Mouse (Mus musculus) MEL (cell line): ENCODE results near the gene Med23. TPM values are rescaled to one million over a fixed set of nuclear protein-coding genes. Genes with fewer than 3 reads are reported as not detected.

Experiments
- DNase-seq: peaks from one replicate; pipeline ENCODE4 v3.0.0; 2011; ENCODE audit warnings: low read depth, low spot score
- H3K27ac ChIP-seq: 2 replicates; pipeline ENCODE4 v1.5.1; 2012; ENCODE audit warnings: low read depth, mild to moderate bottlenecking, control low read depth, low read length, moderate library complexity; ENCODE audit not compliant: control insufficient read depth
- H3K27me3 ChIP-seq, 2 experiments: fragments of 150-350 bp in 1 of 2; sonication (generic) in 1 of 2; 2 replicates each; pipeline ENCODE4 v1.6.1; 2012; ENCODE audit warnings: low read length in 2 of 2, mild to moderate bottlenecking in 2 of 2, improper control_type of control experiment in 1 of 2, moderate library complexity in 1 of 2; ENCODE audit not compliant: insufficient read depth in 2 of 2, control insufficient read depth in 1 of 2
- H3K36me3 ChIP-seq, 2 experiments: 2 replicates each; pipeline ENCODE4 v1.6.1; 2012 to 2014; ENCODE audit warnings: low read length in 2 of 2, improper control_type of control experiment in 1 of 2, inconsistent platforms in 1 of 2, mild to moderate bottlenecking in 1 of 2; ENCODE audit not compliant: insufficient read depth in 2 of 2, control insufficient read depth in 1 of 2
- H3K4me1 ChIP-seq, 2 experiments: fragments of 150-350 bp in 1 of 2; sonication (generic) in 1 of 2; 2 replicates each; pipeline ENCODE4 v1.6.1; 2012; ENCODE audit warnings: low read length in 2 of 2, improper control_type of control experiment in 1 of 2, mild to moderate bottlenecking in 1 of 2; ENCODE audit not compliant: insufficient read depth in 2 of 2, control insufficient read depth in 1 of 2
- H3K4me3 ChIP-seq, 2 experiments: fragments of 150-350 bp in 1 of 2; sonication (generic) in 1 of 2; 2 replicates each; pipeline ENCODE4 v1.5.1; 2012; ENCODE audit warnings: low read depth in 2 of 2, low read length in 2 of 2, mild to moderate bottlenecking in 2 of 2, moderate library complexity in 2 of 2, control low read depth in 1 of 2, improper control_type of control experiment in 1 of 2; ENCODE audit not compliant: control insufficient read depth in 1 of 2, insufficient read depth in 1 of 2
- H3K79me2 ChIP-seq: 2 replicates; pipeline ENCODE4 v1.6.1; 2012; ENCODE audit warnings: mild to moderate bottlenecking, low read length, moderate library complexity; ENCODE audit not compliant: control insufficient read depth, poor library complexity, insufficient read depth
- H3K9ac ChIP-seq: 2 replicates; pipeline ENCODE4 v1.6.1; 2012; ENCODE audit warnings: low read depth, mild to moderate bottlenecking, control low read depth, low read length, moderate library complexity; ENCODE audit not compliant: control insufficient read depth, poor library complexity, severe bottlenecking
- H3K9me3 ChIP-seq: fragments of 150-350 bp; sonication (generic); replicated peaks from 2 replicates; pipeline ENCODE4 v1.6.1; 2012; ENCODE audit warnings: mild to moderate bottlenecking, low read length, improper control_type of control experiment, moderate library complexity; ENCODE audit not compliant: insufficient read depth
- BHLHE40 ChIP-seq: IDR thresholded peaks from 2 replicates; pipeline ENCODE4 v1.6.1; 2012; ENCODE audit warnings: low read depth, mild to moderate bottlenecking, inconsistent platforms, low read length, improper control_type of control experiment, borderline replicate concordance
- CHD1 ChIP-seq: IDR thresholded peaks from 2 replicates; pipeline ENCODE4 v1.6.1; 2012; ENCODE audit warnings: low read depth, mild to moderate bottlenecking, inconsistent platforms, low read length, improper control_type of control experiment
- CHD2 ChIP-seq: IDR thresholded peaks from 2 replicates; pipeline ENCODE4 v1.6.1; 2011; ENCODE audit warnings: low read length, improper control_type of control experiment
- CTCF ChIP-seq, 3 experiments: IDR thresholded peaks in 2 of 3; conservative IDR thresholded peaks in 1 of 3; 2 replicates each; pipeline ENCODE4 v1.5.1; 2011 to 2012; ENCODE audit warnings: low read length in 3 of 3, low read depth in 2 of 3, mild to moderate bottlenecking in 2 of 3, improper control_type of control experiment in 1 of 3, inconsistent platforms in 1 of 3, mixed read lengths in 1 of 3, moderate library complexity in 1 of 3; ENCODE audit not compliant: control insufficient read depth in 1 of 3, insufficient read depth in 1 of 3, poor library complexity in 1 of 3, severe bottlenecking in 1 of 3
- E2F4 ChIP-seq: IDR thresholded peaks from 2 replicates; pipeline ENCODE4 v1.6.1; 2011; ENCODE audit warnings: low read depth, low read length, improper control_type of control experiment, borderline replicate concordance
- EP300 ChIP-seq, 2 experiments: IDR thresholded peaks; 2 replicates each; pipeline ENCODE4 v1.6.1; 2011; ENCODE audit warnings: improper control_type of control experiment in 2 of 2, low read length in 2 of 2, low read depth in 1 of 2, mild to moderate bottlenecking in 1 of 2
- ETS1 ChIP-seq: IDR thresholded peaks from 2 replicates; pipeline ENCODE4 v1.6.1; 2012; ENCODE audit warnings: low read depth, mild to moderate bottlenecking, inconsistent platforms, low read length, improper control_type of control experiment, moderate library complexity
- GABPA ChIP-seq: IDR thresholded peaks from 2 replicates; pipeline ENCODE4 v1.6.1; 2012; ENCODE audit warnings: low read depth, mild to moderate bottlenecking, inconsistent platforms, low read length, improper control_type of control experiment, moderate library complexity
- GATA1 ChIP-seq: IDR thresholded peaks from 2 replicates; pipeline ENCODE4 v1.6.1; 2011; ENCODE audit warnings: low read depth, low read length, improper control_type of control experiment
- KAT2A ChIP-seq: conservative IDR thresholded peaks from 2 replicates; pipeline ENCODE4 v1.6.1; 2012; ENCODE audit warnings: low read depth, low read length, improper control_type of control experiment, inconsistent platforms
- MAZ ChIP-seq: IDR thresholded peaks from 2 replicates; pipeline ENCODE4 v1.6.1; 2012; ENCODE audit warnings: low read depth, mild to moderate bottlenecking, inconsistent platforms, low read length, improper control_type of control experiment
- MXI1 ChIP-seq: IDR thresholded peaks from 2 replicates; pipeline ENCODE4 v1.6.1; 2011; ENCODE audit warnings: mild to moderate bottlenecking, low read depth, low read length, improper control_type of control experiment
- MYB ChIP-seq: IDR thresholded peaks from 2 replicates; pipeline ENCODE4 v1.6.1; 2011; ENCODE audit warnings: mild to moderate bottlenecking, low read depth, low read length, improper control_type of control experiment
- MYC ChIP-seq: IDR thresholded peaks from 2 replicates; pipeline ENCODE4 v1.6.1; 2011; ENCODE audit warnings: low read depth, mild to moderate bottlenecking, low read length, improper control_type of control experiment, moderate library complexity
- NELFE ChIP-seq: IDR thresholded peaks from 2 replicates; pipeline ENCODE4 v1.6.1; 2011; ENCODE audit warnings: low read depth, low read length, improper control_type of control experiment
- POLR2A ChIP-seq, 2 experiments: IDR thresholded peaks; 2 replicates each; pipeline ENCODE4 v1.6.1; 2011 to 2012; ENCODE audit warnings: low read length in 2 of 2, mild to moderate bottlenecking in 2 of 2, control low read depth in 1 of 2, improper control_type of control experiment in 1 of 2, low read depth in 1 of 2, moderate library complexity in 1 of 2; ENCODE audit not compliant: control insufficient read depth in 1 of 2, insufficient read depth in 1 of 2, poor library complexity in 1 of 2
- RAD21 ChIP-seq: IDR thresholded peaks from 2 replicates; pipeline ENCODE4 v1.6.1; 2011; ENCODE audit warnings: mild to moderate bottlenecking, low read depth, low read length, improper control_type of control experiment
- RCOR1 ChIP-seq: IDR thresholded peaks from 2 replicates; pipeline ENCODE4 v1.6.1; 2012; ENCODE audit warnings: low read depth, mild to moderate bottlenecking, inconsistent platforms, low read length, improper control_type of control experiment
- SIN3A ChIP-seq: IDR thresholded peaks from 2 replicates; pipeline ENCODE4 v1.6.1; 2012; ENCODE audit warnings: low read length, improper control_type of control experiment, inconsistent platforms
- SMC3 ChIP-seq: IDR thresholded peaks from 2 replicates; pipeline ENCODE4 v1.6.1; 2011; ENCODE audit warnings: low read depth, low read length, improper control_type of control experiment
- TBP ChIP-seq: IDR thresholded peaks from 2 replicates; pipeline ENCODE4 v1.8.0; 2011; ENCODE audit warnings: low read depth, low read length, improper control_type of control experiment
- UBTF ChIP-seq: IDR thresholded peaks from 2 replicates; pipeline ENCODE4 v1.6.1; 2012; ENCODE audit warnings: low read depth, mild to moderate bottlenecking, inconsistent platforms, low read length, improper control_type of control experiment, moderate library complexity, borderline replicate concordance; ENCODE audit not compliant: insufficient read depth
- USF2 ChIP-seq, 2 experiments: IDR thresholded peaks; 2 replicates each; pipeline ENCODE4 v1.6.1; 2011 to 2012; ENCODE audit warnings: improper control_type of control experiment in 2 of 2, low read length in 2 of 2, borderline replicate concordance in 1 of 2, inconsistent platforms in 1 of 2, low read depth in 1 of 2, mild to moderate bottlenecking in 1 of 2; ENCODE audit not compliant: insufficient read depth in 1 of 2
- ZC3H11A ChIP-seq: IDR thresholded peaks from 2 replicates; pipeline ENCODE4 v1.6.1; 2012; ENCODE audit warnings: low read depth, mild to moderate bottlenecking, inconsistent platforms, low read length, improper control_type of control experiment
- ZKSCAN1 ChIP-seq: IDR thresholded peaks from 2 replicates; pipeline ENCODE4 v1.6.1; 2012; ENCODE audit warnings: low read depth, mild to moderate bottlenecking, inconsistent platforms, low read length, improper control_type of control experiment, moderate library complexity
- ZNF384 ChIP-seq: IDR thresholded peaks from 2 replicates; pipeline ENCODE4 v1.6.1; 2012; ENCODE audit warnings: low read depth, mild to moderate bottlenecking, inconsistent platforms, low read length, improper control_type of control experiment
- polyA plus RNA-seq, 2 experiments: library from polyadenylated mRNA; stranded (reverse) in 1 of 2; unstranded in 1 of 2; fragments of >175 nt in 1 of 2; fragments of >200 nt in 1 of 2; gene quantifications; 2 replicates each; pipeline versions ENCODE4 v1.2.1 to v1.2.4; 2012; ENCODE audit warnings: low replicate concordance in 2 of 2, low read depth in 1 of 2; ENCODE audit not compliant: insufficient read length in 2 of 2, insufficient read depth in 1 of 2, missing spikeins in 1 of 2
- total RNA-seq: library from RNA; depleted of rRNA; stranded (reverse); fragments of 300-350 nt; gene quantifications from 2 replicates; pipeline ENCODE4 v1.2.3, GENCODE M21; 2012

The Med23 gene
- total and polyA plus RNA-seq, 3 experiments: 18.8 to 52.2 (median 23.7) TPM

GRCm38 (mm10) chr10:24948278-24948677, 78.5 kb downstream of the Med23 start:
- Histone ChIP-seq H3K79me2 (no peaks in the 10 kb centered on the region), H3K4me1 (peaks cover 5 to 18% of the 10 kb centered on the region in 2 experiments; a peak in 3 of 4 replicates)
- no peak for DNase-seq
- no peak for TF ChIP-seq CHD1
- no peak for TF ChIP-seq USF2 (IDR thresholded peaks at IDR 0.05; ENCODE audit: borderline replicate concordance in 1 of 2, insufficient read depth in 1 of 2, low read depth in 1 of 2, low read length in 2 of 2)
- TF ChIP-seq RCOR1: no peak
- TF ChIP-seq UBTF: no peak
- no peak for TF ChIP-seq MYC
- TF ChIP-seq TBP: no peak
- TF ChIP-seq MYB: no peak
- TF ChIP-seq KAT2A: no peak
- no peak for TF ChIP-seq ZC3H11A
- TF ChIP-seq GABPA: no peak
- no peak for TF ChIP-seq E2F4
- TF ChIP-seq SIN3A: no peak
- no peak for TF ChIP-seq RAD21
- no peak for TF ChIP-seq CTCF (IDR thresholded peaks at IDR 0.05 in 2 of 3, conservative IDR thresholded peaks at IDR 0.05 in 1 of 3; ENCODE audit: control insufficient read depth in 1 of 3, insufficient read depth in 1 of 3, low read depth in 2 of 3, low read length in 3 of 3, poor library complexity in 1 of 3, severe bottlenecking in 1 of 3)
- TF ChIP-seq NELFE: no peak
- no peak for TF ChIP-seq ETS1
- no peak for TF ChIP-seq ZKSCAN1
- no peak for TF ChIP-seq CHD2
- no peak for TF ChIP-seq POLR2A (IDR thresholded peaks at IDR 0.05; ENCODE audit: control insufficient read depth in 1 of 2, insufficient read depth in 1 of 2, low read depth in 1 of 2, low read length in 2 of 2, poor library complexity in 1 of 2)
- no peak for TF ChIP-seq EP300 (IDR thresholded peaks at IDR 0.05; ENCODE audit: low read depth in 1 of 2, low read length in 2 of 2)
- TF ChIP-seq, all 39 proteins: peak for 0
- Histone ChIP-seq H3K4me3 (no peak overlapping the region), H3K27ac (no peak overlapping the region), H3K9ac (no peak overlapping the region), H3K36me3 (peaks cover 0 to 5% of the 10 kb centered on the region in 2 experiments; a peak in 2 of 4 replicates), H3K9me3 (no peaks in the 10 kb centered on the region), H3K27me3 (no peaks in the 10 kb centered on the region; a peak in 1 of 4 replicates)

GRCm38 (mm10) chr10:24950223-24950622, 80.4 kb downstream of the Med23 start:
- H3K27ac ChIP-seq: no peak overlapping the region
- peaks cover 5 to 18% of the 10 kb centered on the region in 2 experiments; a peak in 3 of 4 replicates for H3K4me1 ChIP-seq

More at GRCm38 (mm10) chr10:24950223-24950622, 80.4 kb downstream of the Med23 start:
- Histone ChIP-seq H3K79me2 (no peaks in the 10 kb centered on the region), H3K9me3 (no peaks in the 10 kb centered on the region), H3K27me3 (no peaks in the 10 kb centered on the region), H3K4me3 (no peak overlapping the region), H3K9ac (no peak overlapping the region), H3K36me3 (peaks cover 0 to 5% of the 10 kb centered on the region in 2 experiments; a peak in 2 of 4 replicates)
- no peak for TF ChIP-seq MYB
- TF ChIP-seq KAT2A: no peak
- TF ChIP-seq ETS1: peak; percentile 18; the same call in 1 of the 2 replicates
- no peak for TF ChIP-seq MXI1
- TF ChIP-seq BHLHE40: no peak
- TF ChIP-seq MAZ: no peak
- TF ChIP-seq ZNF384: no peak
- no peak for TF ChIP-seq GATA1
- no peak for TF ChIP-seq SMC3
- peak; percentile 14 to 54; a peak in 2 of 4 replicates for TF ChIP-seq EP300 (IDR thresholded peaks at IDR 0.05; ENCODE audit: low read depth in 1 of 2, low read length in 2 of 2)
- peak; percentile 37 for DNase-seq
